Mouse (Mus musculus): ENCODE measurements around the gene Brd7. TPM values are rescaled to one million over a fixed set of nuclear protein-coding genes. Genes with fewer than 3 reads are reported as not detected.

Gene Brd7
- polyA plus RNA-seq, 1 experiment from 2014 or later: 92.0 TPM

DNA sequence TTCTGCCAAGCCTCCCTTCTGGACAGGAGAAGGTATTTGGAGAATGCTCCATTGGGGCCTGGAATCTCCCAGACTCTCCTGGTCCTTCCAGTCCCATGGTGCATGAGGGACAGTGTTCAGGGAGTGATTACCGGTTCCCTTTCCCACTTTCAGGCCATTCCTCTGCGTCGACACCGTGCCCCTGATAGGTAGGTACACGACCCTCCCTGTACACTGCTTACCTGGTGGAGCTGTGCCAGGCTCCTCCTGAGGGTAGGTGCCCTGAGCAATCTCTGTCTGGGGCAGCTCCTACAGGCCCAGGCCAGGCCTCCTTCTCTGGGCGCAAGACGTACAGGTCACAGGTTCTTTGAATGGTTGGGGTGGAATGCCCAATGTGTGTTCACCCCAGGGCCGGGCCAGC lies 43.8 kb downstream of the Brd7 start:
- Histone ChIP-seq H3K27ac (no peak overlapping the region), H3K4me2 (replicated peaks) (no peak overlapping the region), H3K9me3 (replicated peaks) (no peaks in the 10 kb centered on the region), H3K36me3 (no peaks in the 10 kb centered on the region), H3K27me3 (no peaks in the 10 kb centered on the region), H3K9ac (no peak overlapping the region), H3K4me1 (peaks cover 8% of the 10 kb centered on the region), H3K4me3 (no peak overlapping the region)
- ATAC-seq (ENCODE audit: low FRiP score): no peak
- 91% methylated on average over 8 of the region's 8 CpGs for WGBS

DNA sequence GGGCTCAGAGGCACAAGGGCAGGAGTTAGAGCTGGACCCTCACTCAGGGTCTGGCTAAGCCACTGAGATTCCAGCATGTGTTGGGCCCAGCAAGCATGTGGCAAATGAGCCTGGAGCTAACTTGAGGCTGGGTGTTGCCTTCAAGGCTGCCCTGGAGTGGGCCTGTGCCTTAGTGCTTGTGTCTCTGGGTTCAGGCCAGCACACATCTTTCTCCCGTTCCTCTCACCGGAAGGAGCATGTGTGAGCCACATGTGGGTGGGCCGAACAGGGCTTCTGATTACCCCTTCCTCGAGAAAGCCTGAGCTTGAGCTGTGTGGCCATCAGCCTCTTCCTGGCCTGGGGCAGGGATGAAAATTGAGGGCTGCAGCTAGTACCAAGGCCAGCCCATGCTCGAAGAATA lies 44.7 kb downstream of the Brd7 start:
- Histone ChIP-seq H3K9me3 (replicated peaks) (no peaks in the 10 kb centered on the region), H3K9ac (no peak overlapping the region)

DNA sequence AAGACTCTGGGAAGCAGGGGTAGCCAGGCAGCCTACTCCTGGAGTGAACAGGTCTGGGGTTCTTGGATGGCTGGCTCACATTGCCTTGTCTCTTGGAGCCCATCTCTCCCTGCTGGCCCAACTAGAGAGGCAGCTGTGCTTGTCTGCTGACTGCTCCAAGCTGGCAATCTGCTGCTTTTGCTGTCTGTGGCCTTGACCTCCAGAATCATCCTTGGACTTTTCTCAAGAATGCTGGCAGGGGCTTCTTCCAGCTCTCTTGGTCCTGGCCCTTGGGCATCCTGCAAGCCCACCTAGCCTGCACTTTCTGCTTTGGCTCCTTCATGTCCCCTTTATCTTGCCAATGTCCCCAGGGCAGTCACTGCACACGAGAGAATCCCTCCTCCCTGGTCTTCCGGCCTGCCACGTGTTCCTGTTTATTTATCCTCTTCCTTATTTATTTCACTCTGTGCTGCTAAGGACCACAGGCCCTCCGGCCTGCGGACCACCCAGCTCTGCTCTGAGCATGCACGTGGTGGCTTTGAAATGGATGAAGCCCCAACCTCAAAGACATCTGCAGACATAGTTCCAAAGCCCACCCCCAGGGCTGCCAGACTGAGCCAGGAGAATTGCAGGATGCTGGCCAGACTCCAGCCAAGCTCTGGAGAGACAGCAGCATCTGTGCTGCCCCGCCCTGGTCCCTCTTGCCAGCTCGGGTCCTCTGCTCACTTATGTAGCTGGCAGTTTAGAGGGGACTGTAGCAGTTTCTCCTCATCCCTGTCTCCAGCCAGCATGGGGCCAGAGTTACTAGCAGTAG lies 45.7 kb downstream of the Brd7 start:
- ATAC-seq (ENCODE audit: low FRiP score): no peak
- H3K9me3 ChIP-seq (replicated peaks): no peaks in the 10 kb centered on the region
- no peak overlapping the region for H3K4me2 ChIP-seq (replicated peaks)
- WGBS: 57% methylated on average over 8 of the region's 8 CpGs
- no peak overlapping the region for H3K4me3 ChIP-seq
- H3K4me1 ChIP-seq: peaks cover 8% of the 10 kb centered on the region
- H3K36me3 ChIP-seq: no peaks in the 10 kb centered on the region
- no peaks in the 10 kb centered on the region for H3K27me3 ChIP-seq
- H3K27ac ChIP-seq: no peak overlapping the region; the same call in 1 of the 2 replicates
- no peak overlapping the region for H3K9ac ChIP-seq

More for the DNA sequence above, 44.7 kb downstream of the Brd7 start:
- no peaks in the 10 kb centered on the region for H3K36me3 ChIP-seq
- H3K4me2 ChIP-seq (replicated peaks): no peak overlapping the region
- WGBS: 67% methylated on average over 5 of the region's 5 CpGs
- no peak for ATAC-seq (ENCODE audit: low FRiP score)
- H3K27ac ChIP-seq: 0 out of 2 replicates have a peak overlapping the region, but pooled peaks have one; percentile 12
- H3K4me1 ChIP-seq: peaks cover 8% of the 10 kb centered on the region
- H3K27me3 ChIP-seq: no peaks in the 10 kb centered on the region
- no peak overlapping the region for H3K4me3 ChIP-seq

DNA sequence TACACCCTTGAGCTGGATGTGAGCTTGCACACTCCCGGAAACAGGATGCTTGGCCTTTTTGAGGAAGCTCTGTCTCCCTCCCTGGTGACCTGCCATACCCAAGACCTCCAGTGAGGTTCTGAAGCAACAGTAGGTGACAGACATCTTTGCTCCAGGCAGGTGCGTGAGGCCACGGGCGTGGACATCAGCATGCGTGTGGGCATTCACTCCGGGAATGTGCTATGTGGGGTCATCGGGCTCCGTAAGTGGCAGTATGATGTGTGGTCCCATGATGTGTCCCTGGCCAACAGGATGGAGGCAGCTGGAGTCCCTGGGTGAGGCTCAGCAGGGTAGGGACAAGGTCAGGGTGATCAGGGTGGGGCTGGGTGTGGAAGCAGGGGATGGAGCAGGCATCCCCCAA lies 46.7 kb downstream of the Brd7 start:
- Histone ChIP-seq H3K4me2 (replicated peaks) (no peak overlapping the region), H3K4me3 (no peak overlapping the region), H3K9ac (no peak overlapping the region), H3K4me1 (peaks cover 8% of the 10 kb centered on the region), H3K36me3 (no peaks in the 10 kb centered on the region), H3K27me3 (no peaks in the 10 kb centered on the region), H3K9me3 (replicated peaks) (no peaks in the 10 kb centered on the region), H3K27ac (no peak overlapping the region)
- ATAC-seq (ENCODE audit: low FRiP score): no peak
- 95% methylated on average over 8 of the region's 8 CpGs for WGBS

DNA sequence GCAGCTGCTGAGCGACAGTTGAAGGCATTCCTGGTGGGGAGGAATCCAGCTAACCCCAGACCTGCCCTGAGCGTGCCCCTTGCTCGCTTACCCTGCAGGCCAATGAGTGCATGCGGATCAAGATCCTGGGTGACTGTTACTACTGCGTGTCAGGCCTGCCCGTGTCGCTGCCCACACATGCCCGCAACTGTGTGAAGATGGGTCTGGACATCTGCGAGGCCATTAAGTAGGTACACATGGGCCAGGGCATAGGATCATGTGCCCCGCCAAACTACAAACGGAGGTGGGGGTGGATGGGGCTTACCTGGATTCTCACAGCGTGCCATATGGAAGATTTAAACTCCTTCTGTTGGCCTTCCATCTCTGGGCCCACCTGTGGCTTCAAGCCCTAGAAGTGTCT lies 48.0 kb downstream of the Brd7 start:
- Histone ChIP-seq H3K4me2 (replicated peaks) (no peak overlapping the region), H3K36me3 (no peaks in the 10 kb centered on the region), H3K9ac (no peak overlapping the region), H3K27me3 (no peaks in the 10 kb centered on the region), H3K4me1 (peaks cover 8% of the 10 kb centered on the region), H3K9me3 (replicated peaks) (no peaks in the 10 kb centered on the region), H3K27ac (no peak overlapping the region), H3K4me3 (no peak overlapping the region)
- WGBS: 92% methylated on average over 12 of the region's 12 CpGs
- ATAC-seq (ENCODE audit: low FRiP score): no peak

DNA sequence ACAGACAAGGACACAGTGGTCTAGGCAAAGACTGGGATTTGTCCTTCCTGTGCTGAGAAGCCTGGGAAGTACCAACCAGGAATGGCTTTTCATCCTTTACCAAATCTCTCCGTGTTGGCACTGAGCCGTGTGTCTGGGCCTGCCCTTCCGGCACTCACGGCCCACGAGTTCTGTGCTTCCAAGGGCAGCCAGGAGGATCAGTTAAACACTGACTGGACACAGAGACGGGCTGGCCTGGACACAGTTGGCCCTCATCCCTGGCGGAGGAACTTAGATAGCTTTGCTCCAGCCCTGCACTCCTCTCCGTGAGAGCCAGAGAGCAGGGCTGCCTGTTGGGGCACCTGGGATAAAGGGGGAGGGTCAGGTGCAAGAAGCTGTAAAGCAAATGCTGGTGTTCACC lies 49.0 kb downstream of the Brd7 start:
- peaks cover 8% of the 10 kb centered on the region for H3K4me1 ChIP-seq
- no peak overlapping the region for H3K4me2 ChIP-seq (replicated peaks)
- H3K27ac ChIP-seq: no peak overlapping the region
- no peaks in the 10 kb centered on the region for H3K36me3 ChIP-seq
- H3K9ac ChIP-seq: no peak overlapping the region
- ATAC-seq (ENCODE audit: low FRiP score): no peak
- H3K27me3 ChIP-seq: no peaks in the 10 kb centered on the region
- no peak overlapping the region for H3K4me3 ChIP-seq
- H3K9me3 ChIP-seq (replicated peaks): no peaks in the 10 kb centered on the region
- 81% methylated on average over 8 of the region's 8 CpGs for WGBS

DNA sequence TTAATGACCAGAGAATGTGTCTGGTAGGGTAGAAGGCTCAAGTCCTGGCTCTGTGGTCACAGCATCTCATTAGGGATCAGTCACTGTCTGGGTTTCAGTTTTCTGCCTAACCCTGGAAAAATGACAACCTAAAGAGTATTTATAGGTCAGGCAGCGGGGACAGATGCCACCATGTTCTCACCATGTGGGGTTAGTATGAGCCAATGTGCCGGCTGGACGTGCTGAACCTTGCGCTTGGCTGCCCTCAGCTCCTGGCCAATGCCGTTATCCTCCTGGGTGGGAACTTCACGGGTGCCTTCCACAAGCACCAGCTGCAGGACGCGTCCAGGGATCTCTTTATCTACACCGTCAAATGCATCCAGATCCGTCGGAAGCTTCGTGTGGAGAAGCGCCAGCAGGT lies 51.7 kb downstream of the Brd7 start:
- Histone ChIP-seq H3K4me2 (replicated peaks) (no peak overlapping the region), H3K27ac (no peak overlapping the region), H3K9ac (no peak overlapping the region), H3K36me3 (no peaks in the 10 kb centered on the region), H3K9me3 (replicated peaks) (no peaks in the 10 kb centered on the region), H3K27me3 (no peaks in the 10 kb centered on the region), H3K4me3 (no peak overlapping the region), H3K4me1 (no peaks in the 10 kb centered on the region)
- ATAC-seq (ENCODE audit: low FRiP score): no peak
- WGBS: 89% methylated on average over 13 of the region's 13 CpGs

DNA sequence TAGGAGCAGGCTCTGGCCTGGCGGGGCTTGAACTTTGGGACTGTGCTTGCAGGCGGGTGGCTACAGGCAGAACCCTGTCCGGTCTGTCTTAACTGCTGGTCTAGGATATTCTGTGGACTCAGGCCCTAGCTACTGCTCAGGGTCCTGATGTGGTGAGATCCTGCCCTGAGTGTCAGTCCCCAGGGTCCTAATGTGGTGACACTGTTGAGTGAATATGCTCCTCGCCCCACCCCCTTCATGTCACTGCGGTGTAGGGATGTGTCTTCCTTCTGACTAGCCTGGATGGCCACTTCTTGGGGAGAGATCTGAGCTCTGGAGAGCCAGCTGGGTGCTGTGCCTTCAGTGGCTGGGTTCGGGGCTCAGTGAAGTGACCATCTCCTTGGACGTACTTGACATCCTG lies 52.1 kb downstream of the Brd7 start:
- H3K4me3 ChIP-seq: no peak overlapping the region
- no peaks in the 10 kb centered on the region for H3K9me3 ChIP-seq (replicated peaks)
- no peaks in the 10 kb centered on the region for H3K4me1 ChIP-seq
- H3K27me3 ChIP-seq: no peaks in the 10 kb centered on the region
- no peak overlapping the region for H3K9ac ChIP-seq
- no peak overlapping the region for H3K4me2 ChIP-seq (replicated peaks)
- no peaks in the 10 kb centered on the region for H3K36me3 ChIP-seq
- WGBS: 88% methylated on average over 7 of the region's 7 CpGs
- no peak overlapping the region for H3K27ac ChIP-seq
- no peak for ATAC-seq (ENCODE audit: low FRiP score)

DNA sequence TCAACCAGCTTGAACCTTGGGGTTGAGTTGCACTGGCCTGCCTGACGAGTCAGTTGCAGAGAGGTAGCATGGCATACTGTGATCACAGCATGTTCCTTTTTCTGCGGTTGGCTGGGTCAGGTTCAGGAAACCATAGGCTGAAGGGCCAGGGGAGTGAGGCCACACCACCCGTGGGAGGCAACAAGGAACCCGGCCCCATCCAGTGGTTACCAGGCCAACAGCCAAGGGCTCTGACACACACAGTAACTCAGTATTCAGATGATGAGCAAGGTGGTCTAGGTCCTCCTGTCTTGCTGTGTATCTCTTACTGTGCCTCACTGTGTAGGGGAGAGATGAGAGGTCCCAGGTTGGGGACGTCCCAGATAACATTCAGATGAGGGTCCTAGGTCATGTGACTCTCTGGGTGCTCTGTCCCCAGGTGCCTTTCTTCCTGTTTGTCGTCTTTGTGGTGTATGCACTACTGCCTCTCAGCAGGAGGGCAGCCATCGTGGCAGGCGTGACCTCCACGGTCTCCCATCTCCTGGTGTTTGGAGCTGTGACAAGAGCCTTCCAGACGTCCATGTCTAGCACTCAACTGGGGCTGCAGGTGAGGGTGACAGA lies 52.6 kb downstream of the Brd7 start:
- 70% methylated on average over 10 of the region's 10 CpGs for WGBS
- H3K27me3 ChIP-seq: no peaks in the 10 kb centered on the region
- no peak for ATAC-seq (ENCODE audit: low FRiP score)
- no peaks in the 10 kb centered on the region for H3K9me3 ChIP-seq (replicated peaks)
- no peak overlapping the region for H3K4me2 ChIP-seq (replicated peaks)
- H3K36me3 ChIP-seq: no peaks in the 10 kb centered on the region
- H3K4me3 ChIP-seq: no peak overlapping the region
- no peak overlapping the region for H3K9ac ChIP-seq
- H3K27ac ChIP-seq: no peak overlapping the region
- H3K4me1 ChIP-seq: no peaks in the 10 kb centered on the region

DNA sequence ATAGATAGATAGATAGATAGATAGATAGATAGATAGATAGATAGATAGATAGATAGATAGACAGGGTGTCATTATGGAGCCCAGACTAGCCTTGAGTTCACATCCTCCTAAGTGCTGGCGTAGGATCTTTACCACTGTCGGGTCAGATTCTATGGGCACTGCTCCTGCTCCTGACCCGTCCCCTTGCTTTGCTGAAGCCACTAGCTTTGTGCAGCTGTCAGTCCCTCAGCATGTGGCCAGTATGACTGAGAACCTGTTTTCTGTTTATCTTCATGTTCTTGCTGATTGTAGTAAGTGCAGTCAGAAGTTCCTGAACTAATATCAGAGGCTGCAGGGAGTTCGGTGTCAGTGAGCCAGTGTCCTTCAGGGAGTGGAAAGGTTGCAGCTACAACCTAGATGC lies 54.3 kb downstream of the Brd7 start:
- Histone ChIP-seq H3K36me3 (no peaks in the 10 kb centered on the region), H3K9ac (no peak overlapping the region), H3K4me2 (replicated peaks) (no peak overlapping the region), H3K4me3 (no peak overlapping the region), H3K27me3 (no peaks in the 10 kb centered on the region), H3K27ac (no peak overlapping the region), H3K9me3 (replicated peaks) (no peaks in the 10 kb centered on the region), H3K4me1 (no peaks in the 10 kb centered on the region)
- 79% methylated on average over 4 of the region's 4 CpGs for WGBS
- ATAC-seq (ENCODE audit: low FRiP score): no peak

DNA sequence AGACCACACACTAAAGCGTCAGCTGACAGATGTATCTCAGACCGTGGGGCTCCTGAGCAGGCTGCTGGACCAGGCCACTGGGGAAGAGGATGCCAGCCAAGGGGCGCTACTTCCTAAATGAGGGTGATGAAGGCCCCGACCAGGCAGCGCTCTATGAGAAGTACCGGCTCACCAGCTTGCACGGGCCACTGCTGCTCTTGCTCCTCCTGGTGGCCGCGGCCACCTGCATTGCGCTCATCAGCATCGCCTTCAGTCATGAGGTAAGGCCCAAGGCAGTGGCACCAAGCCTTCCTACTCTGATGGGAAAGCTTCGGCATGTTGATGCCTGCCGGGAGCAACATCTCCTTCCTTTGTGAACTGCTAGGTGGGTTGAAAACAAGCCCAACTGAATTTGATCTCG lies 55.5 kb downstream of the Brd7 start:
- Histone ChIP-seq H3K27me3 (no peaks in the 10 kb centered on the region), H3K4me2 (replicated peaks) (no peak overlapping the region), H3K36me3 (no peaks in the 10 kb centered on the region), H3K9me3 (replicated peaks) (no peaks in the 10 kb centered on the region), H3K4me3 (no peak overlapping the region), H3K27ac (no peak overlapping the region), H3K9ac (no peak overlapping the region), H3K4me1 (peaks cover 12% of the 10 kb centered on the region)
- WGBS: 69% methylated on average over 14 of the region's 14 CpGs
- no peak for ATAC-seq (ENCODE audit: low FRiP score)

DNA sequence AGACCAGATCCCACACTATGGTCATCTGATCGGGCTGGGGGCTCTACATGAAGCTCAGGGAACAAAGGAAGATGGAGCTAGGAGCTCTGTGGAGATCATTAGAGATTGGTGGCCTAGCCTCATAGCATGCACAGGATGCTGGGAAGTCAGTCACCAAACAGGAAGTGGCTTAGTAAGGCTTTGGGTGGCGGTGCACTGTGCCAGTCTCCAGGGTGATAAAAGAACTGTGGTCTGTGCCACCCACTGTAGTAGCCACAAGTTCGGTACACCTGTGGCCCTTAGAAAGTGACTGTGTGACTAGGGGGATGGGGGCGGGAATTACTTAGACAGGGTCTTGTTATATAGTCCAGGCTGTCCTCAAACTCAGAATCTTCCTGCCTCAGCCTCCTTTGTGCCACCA lies 56.2 kb downstream of the Brd7 start:
- Histone ChIP-seq H3K36me3 (no peaks in the 10 kb centered on the region), H3K27ac (no peak overlapping the region), H3K4me3 (no peak overlapping the region), H3K27me3 (no peaks in the 10 kb centered on the region), H3K9me3 (replicated peaks) (no peaks in the 10 kb centered on the region), H3K9ac (no peak overlapping the region), H3K4me2 (replicated peaks) (no peak overlapping the region), H3K4me1 (peaks cover 16% of the 10 kb centered on the region)
- no peak for ATAC-seq (ENCODE audit: low FRiP score)
- 90% methylated on average over 4 of the region's 4 CpGs for WGBS

Data from hindbrain, embryonic 12.5 days (tissue).